Mouse (Mus musculus): ENCODE measurements around the gene Gm13306. TPM values are rescaled to one million over a fixed set of nuclear protein-coding genes. Genes with fewer than 3 reads are reported as not detected.
"Not testable (repeated sequence)": the region's sequence is repeated elsewhere in the genome, so short reads cannot be mapped to it uniquely, and the experiment has no call there.

Gene Gm13306
- polyA plus RNA-seq (2012; rRNA removed) (0.30 and 0.42 TPM in 2 replicates), polyA plus RNA-seq (2014; fragmentation: Nextera tagmentation; extraction: Ambion mirVana) (0.64 TPM in 1 of 2 replicates, not detected in the other)

GRCm38 (mm10) chr4:42153136-42153535 is at the start of gene Gm13306:
Gene Gm13306, plus strand, starts transcription at chr4:42153436.
- not testable (repeated sequence) for DNase-seq (ENCODE audit: low spot score); H3K27me3 ChIP-seq (ENCODE audit: control insufficient read depth, insufficient read depth, low read length); H3K4me1 ChIP-seq (ENCODE audit: control insufficient read depth, insufficient read depth, low read length); H3K4me2 ChIP-seq (replicated peaks; ENCODE audit: low read depth, low read length, severe bottlenecking); H3K36me3 ChIP-seq (ENCODE audit: control insufficient read depth, insufficient read depth, low read length); H3K4me3 ChIP-seq (replicated peaks; ENCODE audit: low read length); H3K9ac ChIP-seq (ENCODE audit: low read depth, low read length, severe bottlenecking); H3K9me3 ChIP-seq (ENCODE audit: control insufficient read depth, low read length); H3K27ac ChIP-seq (replicated peaks; ENCODE audit: low read depth, low read length); ATAC-seq (ENCODE audit: low FRiP score, low read depth)
- no CpG with 5 or more reads among the region's 9 CpGs for WGBS

GRCm38 (mm10) chr4:42114517-42114916 is 38.7 kb upstream of the Gm13306 start, which contains the start of gene Gm13304:
Gene Gm13304, plus strand, starts transcription at chr4:42114817.
- not testable (repeated sequence) for H3K27me3 ChIP-seq (ENCODE audit: control insufficient read depth, insufficient read depth, low read length); H3K9ac ChIP-seq (ENCODE audit: low read depth, low read length, severe bottlenecking); H3K27ac ChIP-seq (replicated peaks; ENCODE audit: low read depth, low read length); ATAC-seq (ENCODE audit: low FRiP score, low read depth); H3K4me3 ChIP-seq (replicated peaks; ENCODE audit: low read length); H3K4me2 ChIP-seq (replicated peaks; ENCODE audit: low read depth, low read length, severe bottlenecking); DNase-seq (ENCODE audit: low spot score); H3K4me1 ChIP-seq (ENCODE audit: control insufficient read depth, insufficient read depth, low read length); H3K36me3 ChIP-seq (ENCODE audit: control insufficient read depth, insufficient read depth, low read length); H3K9me3 ChIP-seq (ENCODE audit: control insufficient read depth, low read length)
- WGBS = no CpG with 5 or more reads among the region's 5 CpGs

GRCm38 (mm10) chr4:42168503-42168902 is 15.3 kb downstream of the Gm13306 start, which contains the start of gene Gm13305:
Gene Gm13305, minus strand, starts transcription at chr4:42168603.
- not testable (repeated sequence) for H3K36me3 ChIP-seq (ENCODE audit: control insufficient read depth, insufficient read depth, low read length); DNase-seq (ENCODE audit: low spot score); H3K27ac ChIP-seq (replicated peaks; ENCODE audit: low read depth, low read length); H3K4me1 ChIP-seq (ENCODE audit: control insufficient read depth, insufficient read depth, low read length); ATAC-seq (ENCODE audit: low FRiP score, low read depth); H3K9me3 ChIP-seq (ENCODE audit: control insufficient read depth, low read length); H3K9ac ChIP-seq (ENCODE audit: low read depth, low read length, severe bottlenecking); H3K4me3 ChIP-seq (replicated peaks; ENCODE audit: low read length); H3K27me3 ChIP-seq (ENCODE audit: control insufficient read depth, insufficient read depth, low read length); H3K4me2 ChIP-seq (replicated peaks; ENCODE audit: low read depth, low read length, severe bottlenecking)
- WGBS = no CpG with 5 or more reads among the region's 7 CpGs

- ATAC-seq (ENCODE audit: low FRiP score, low read depth); H3K4me1 ChIP-seq (ENCODE audit: control insufficient read depth, insufficient read depth, low read length); H3K4me2 ChIP-seq (replicated peaks; ENCODE audit: low read depth, low read length, severe bottlenecking); H3K27ac ChIP-seq (replicated peaks; ENCODE audit: low read depth, low read length); H3K9ac ChIP-seq (ENCODE audit: low read depth, low read length, severe bottlenecking); H3K36me3 ChIP-seq (ENCODE audit: control insufficient read depth, insufficient read depth, low read length); H3K9me3 ChIP-seq (ENCODE audit: control insufficient read depth, low read length); H3K4me3 ChIP-seq (replicated peaks; ENCODE audit: low read length); H3K27me3 ChIP-seq (ENCODE audit: control insufficient read depth, insufficient read depth, low read length); DNase-seq (ENCODE audit: low spot score): not testable (repeated sequence)
- whole genome bisulfite sequencing = no CpG with 5 or more reads among the region's 4 CpGs
Observed at GRCm38 (mm10) chr4:42178243-42178642, 25.0 kb downstream of the Gm13306 start.

GRCm38 (mm10) chr4:42183234-42184197 is 30.3 kb downstream of the Gm13306 start:
- not testable (repeated sequence) for H3K36me3 ChIP-seq (ENCODE audit: control insufficient read depth, insufficient read depth, low read length); H3K4me2 ChIP-seq (replicated peaks; ENCODE audit: low read depth, low read length, severe bottlenecking); DNase-seq (ENCODE audit: low spot score); H3K4me1 ChIP-seq (ENCODE audit: control insufficient read depth, insufficient read depth, low read length); H3K9ac ChIP-seq (ENCODE audit: low read depth, low read length, severe bottlenecking); H3K27me3 ChIP-seq (ENCODE audit: control insufficient read depth, insufficient read depth, low read length); H3K4me3 ChIP-seq (replicated peaks; ENCODE audit: low read length); ATAC-seq (ENCODE audit: low FRiP score, low read depth); H3K9me3 ChIP-seq (ENCODE audit: control insufficient read depth, low read length); H3K27ac ChIP-seq (replicated peaks; ENCODE audit: low read depth, low read length)
- no CpG with 5 or more reads among the region's 31 CpGs for WGBS

GRCm38 (mm10) chr4:42184324-42184979 is 31.2 kb downstream of the Gm13306 start:
- no CpG with 5 or more reads among the region's 58 CpGs for WGBS
- H3K9ac ChIP-seq (ENCODE audit: low read depth, low read length, severe bottlenecking); DNase-seq (ENCODE audit: low spot score); H3K36me3 ChIP-seq (ENCODE audit: control insufficient read depth, insufficient read depth, low read length); H3K27me3 ChIP-seq (ENCODE audit: control insufficient read depth, insufficient read depth, low read length); H3K27ac ChIP-seq (replicated peaks; ENCODE audit: low read depth, low read length); H3K4me2 ChIP-seq (replicated peaks; ENCODE audit: low read depth, low read length, severe bottlenecking); H3K9me3 ChIP-seq (ENCODE audit: control insufficient read depth, low read length); ATAC-seq (ENCODE audit: low FRiP score, low read depth); H3K4me1 ChIP-seq (ENCODE audit: control insufficient read depth, insufficient read depth, low read length); H3K4me3 ChIP-seq (replicated peaks; ENCODE audit: low read length): not testable (repeated sequence)

GRCm38 (mm10) chr4:42184980-42185372 is 31.7 kb downstream of the Gm13306 start:
- not testable (repeated sequence) for DNase-seq (ENCODE audit: low spot score); H3K9ac ChIP-seq (ENCODE audit: low read depth, low read length, severe bottlenecking); H3K4me1 ChIP-seq (ENCODE audit: control insufficient read depth, insufficient read depth, low read length); H3K4me3 ChIP-seq (replicated peaks; ENCODE audit: low read length); H3K36me3 ChIP-seq (ENCODE audit: control insufficient read depth, insufficient read depth, low read length); H3K27ac ChIP-seq (replicated peaks; ENCODE audit: low read depth, low read length); H3K27me3 ChIP-seq (ENCODE audit: control insufficient read depth, insufficient read depth, low read length); ATAC-seq (ENCODE audit: low FRiP score, low read depth); H3K9me3 ChIP-seq (ENCODE audit: control insufficient read depth, low read length); H3K4me2 ChIP-seq (replicated peaks; ENCODE audit: low read depth, low read length, severe bottlenecking)
- no CpG with 5 or more reads among the region's 25 CpGs for WGBS
